Mouse (Mus musculus): ENCODE measurements around the gene Bhlha15. TPM values are rescaled to one million over a fixed set of nuclear protein-coding genes. Genes with fewer than 3 reads are reported as not detected.

Gene Bhlha15
- polyA plus RNA-seq, 1 experiment from 2014 or later = 0.79 TPM

GRCm38 (mm10) chr5:144226220-144226619 lies 36.1 kb downstream of the Bhlha15 start:
- 22% methylated on average over 11 of the region's 11 CpGs for WGBS (ENCODE audit: insufficient replicate concordance)
- Histone ChIP-seq H3K4me3 (ENCODE audit: low read depth, low read length) (no peak overlapping the region), H3K36me3 (ENCODE audit: control insufficient read depth, insufficient read depth, low read length) (no peaks in the 10 kb centered on the region), H3K27ac (ENCODE audit: low read depth, low read length) (no peak overlapping the region), H3K4me2 (no peak overlapping the region), H3K9me3 (replicated peaks; ENCODE audit: control insufficient read depth, low read length) (no peaks in the 10 kb centered on the region), H3K27me3 (ENCODE audit: control insufficient read depth, insufficient read depth, low read length) (no peaks in the 10 kb centered on the region), H3K9ac (ENCODE audit: low read depth, low read length) (no peak overlapping the region), H3K4me1 (ENCODE audit: control insufficient read depth, insufficient read depth, low read length) (peaks cover 5% of the 10 kb centered on the region; the same call in 1 of the 2 replicates)
- no peak for ATAC-seq (replicated peaks; ENCODE audit: insufficient number of reproducible peaks, low FRiP score, low TSS enrichment)

- no peaks in the 10 kb centered on the region for H3K9me3 ChIP-seq (replicated peaks; ENCODE audit: control insufficient read depth, low read length)
- no peaks in the 10 kb centered on the region for H3K4me1 ChIP-seq (ENCODE audit: control insufficient read depth, insufficient read depth, low read length)
- no peak overlapping the region for H3K4me3 ChIP-seq (ENCODE audit: low read depth, low read length)
- H3K9ac ChIP-seq (ENCODE audit: low read depth, low read length) = no peak overlapping the region
- no peak overlapping the region for H3K4me2 ChIP-seq
- no peak for ATAC-seq (replicated peaks; ENCODE audit: insufficient number of reproducible peaks, low FRiP score, low TSS enrichment)
- no peak overlapping the region for H3K27ac ChIP-seq (ENCODE audit: low read depth, low read length)
- no peaks in the 10 kb centered on the region for H3K27me3 ChIP-seq (ENCODE audit: control insufficient read depth, insufficient read depth, low read length)
- 78% methylated on average over 7 of the region's 7 CpGs for WGBS (ENCODE audit: insufficient replicate concordance)
- no peaks in the 10 kb centered on the region for H3K36me3 ChIP-seq (ENCODE audit: control insufficient read depth, insufficient read depth, low read length)
Observed at GRCm38 (mm10) chr5:144230216-144230615, 40.1 kb downstream of the Bhlha15 start.

- no peaks in the 10 kb centered on the region for H3K4me1 ChIP-seq (ENCODE audit: control insufficient read depth, insufficient read depth, low read length)
- WGBS (ENCODE audit: insufficient replicate concordance) = 57% methylated on average over 1 of the region's 1 CpGs
- no peaks in the 10 kb centered on the region for H3K27me3 ChIP-seq (ENCODE audit: control insufficient read depth, insufficient read depth, low read length)
- H3K9ac ChIP-seq (ENCODE audit: low read depth, low read length) = no peak overlapping the region
- no peaks in the 10 kb centered on the region for H3K36me3 ChIP-seq (ENCODE audit: control insufficient read depth, insufficient read depth, low read length)
- ATAC-seq (replicated peaks; ENCODE audit: insufficient number of reproducible peaks, low FRiP score, low TSS enrichment) = no peak
- no peak overlapping the region for H3K4me2 ChIP-seq
- no peak overlapping the region for H3K4me3 ChIP-seq (ENCODE audit: low read depth, low read length)
- no peaks in the 10 kb centered on the region for H3K9me3 ChIP-seq (replicated peaks; ENCODE audit: control insufficient read depth, low read length)
- H3K27ac ChIP-seq (ENCODE audit: low read depth, low read length) = no peak overlapping the region
Observed at GRCm38 (mm10) chr5:144231410-144231809, 41.3 kb downstream of the Bhlha15 start.

GRCm38 (mm10) chr5:144232531-144232930 lies 42.4 kb downstream of the Bhlha15 start:
- Histone ChIP-seq H3K9me3 (replicated peaks; ENCODE audit: control insufficient read depth, low read length) (no peaks in the 10 kb centered on the region), H3K4me3 (ENCODE audit: low read depth, low read length) (no peak overlapping the region), H3K9ac (ENCODE audit: low read depth, low read length) (no peak overlapping the region), H3K27ac (ENCODE audit: low read depth, low read length) (no peak overlapping the region), H3K27me3 (ENCODE audit: control insufficient read depth, insufficient read depth, low read length) (no peaks in the 10 kb centered on the region), H3K4me2 (no peak overlapping the region), H3K36me3 (ENCODE audit: control insufficient read depth, insufficient read depth, low read length) (no peaks in the 10 kb centered on the region), H3K4me1 (ENCODE audit: control insufficient read depth, insufficient read depth, low read length) (no peaks in the 10 kb centered on the region)
- no peak for ATAC-seq (replicated peaks; ENCODE audit: insufficient number of reproducible peaks, low FRiP score, low TSS enrichment)
- WGBS (ENCODE audit: insufficient replicate concordance) = 76% methylated on average over 5 of the region's 5 CpGs

GRCm38 (mm10) chr5:144234222-144234621 lies 44.1 kb downstream of the Bhlha15 start:
- Histone ChIP-seq H3K4me1 (ENCODE audit: control insufficient read depth, insufficient read depth, low read length) (no peaks in the 10 kb centered on the region), H3K9ac (ENCODE audit: low read depth, low read length) (no peak overlapping the region), H3K4me3 (ENCODE audit: low read depth, low read length) (no peak overlapping the region), H3K36me3 (ENCODE audit: control insufficient read depth, insufficient read depth, low read length) (no peaks in the 10 kb centered on the region), H3K9me3 (replicated peaks; ENCODE audit: control insufficient read depth, low read length) (no peaks in the 10 kb centered on the region), H3K4me2 (no peak overlapping the region), H3K27ac (ENCODE audit: low read depth, low read length) (no peak overlapping the region), H3K27me3 (ENCODE audit: control insufficient read depth, insufficient read depth, low read length) (no peaks in the 10 kb centered on the region)
- 52% methylated on average over 6 of the region's 6 CpGs for WGBS (ENCODE audit: insufficient replicate concordance)
- ATAC-seq (replicated peaks; ENCODE audit: insufficient number of reproducible peaks, low FRiP score, low TSS enrichment) = no peak

- no peaks in the 10 kb centered on the region for H3K4me1 ChIP-seq (ENCODE audit: control insufficient read depth, insufficient read depth, low read length)
- no peaks in the 10 kb centered on the region for H3K36me3 ChIP-seq (ENCODE audit: control insufficient read depth, insufficient read depth, low read length)
- no peak overlapping the region for H3K4me2 ChIP-seq
- H3K27me3 ChIP-seq (ENCODE audit: control insufficient read depth, insufficient read depth, low read length) = no peaks in the 10 kb centered on the region
- H3K9ac ChIP-seq (ENCODE audit: low read depth, low read length) = no peak overlapping the region
- no peak overlapping the region for H3K4me3 ChIP-seq (ENCODE audit: low read depth, low read length)
- ATAC-seq (replicated peaks; ENCODE audit: insufficient number of reproducible peaks, low FRiP score, low TSS enrichment) = no peak
- WGBS (ENCODE audit: insufficient replicate concordance) = 81% methylated on average over 7 of the region's 7 CpGs
- no peak overlapping the region for H3K27ac ChIP-seq (ENCODE audit: low read depth, low read length)
- H3K9me3 ChIP-seq (replicated peaks; ENCODE audit: control insufficient read depth, low read length) = no peaks in the 10 kb centered on the region
Observed at GRCm38 (mm10) chr5:144234714-144235113, 44.6 kb downstream of the Bhlha15 start.

- no peak overlapping the region for H3K4me3 ChIP-seq (ENCODE audit: low read depth, low read length)
- H3K36me3 ChIP-seq (ENCODE audit: control insufficient read depth, insufficient read depth, low read length) = no peaks in the 10 kb centered on the region
- no peak for ATAC-seq (replicated peaks; ENCODE audit: insufficient number of reproducible peaks, low FRiP score, low TSS enrichment)
- no peak overlapping the region for H3K27ac ChIP-seq (ENCODE audit: low read depth, low read length)
- no peaks in the 10 kb centered on the region for H3K9me3 ChIP-seq (replicated peaks; ENCODE audit: control insufficient read depth, low read length)
- no peak overlapping the region for H3K9ac ChIP-seq (ENCODE audit: low read depth, low read length)
- no peak overlapping the region for H3K4me2 ChIP-seq
- H3K4me1 ChIP-seq (ENCODE audit: control insufficient read depth, insufficient read depth, low read length) = no peaks in the 10 kb centered on the region
- WGBS (ENCODE audit: insufficient replicate concordance) = 79% methylated on average over 1 of the region's 1 CpGs
- no peaks in the 10 kb centered on the region for H3K27me3 ChIP-seq (ENCODE audit: control insufficient read depth, insufficient read depth, low read length)
Observed at GRCm38 (mm10) chr5:144238969-144239368, 48.9 kb downstream of the Bhlha15 start.

Other genes starting within 250 kb of the Bhlha15 start
- gene Ccz1, start 175.4 kb upstream of the Bhlha15 start, polyA plus RNA-seq (2014; fragmentation: Nextera tagmentation; extraction: Ambion mirVana) = 67.2 and 72.1 TPM in 2 replicates
- not detected in 2 replicates for gene Ocm, start 163.6 kb upstream of the Bhlha15 start, polyA plus RNA-seq (2014; fragmentation: Nextera tagmentation; extraction: Ambion mirVana)
- gene Lmtk2, start 89.8 kb upstream of the Bhlha15 start, polyA plus RNA-seq (2014; fragmentation: Nextera tagmentation; extraction: Ambion mirVana) = 5.1 and 5.2 TPM in 2 replicates
- gene Tecpr1, start 33.3 kb downstream of the Bhlha15 start, polyA plus RNA-seq (2014; fragmentation: Nextera tagmentation; extraction: Ambion mirVana) = 12.1 and 13.2 TPM in 2 replicates
- gene Bri3, start 54.2 kb downstream of the Bhlha15 start, polyA plus RNA-seq (2014; fragmentation: Nextera tagmentation; extraction: Ambion mirVana) = 108 and 110 TPM in 2 replicates
- 7.8 and 8.5 TPM in 2 replicates for gene Baiap2l1, start 167.8 kb downstream of the Bhlha15 start, polyA plus RNA-seq (2014; fragmentation: Nextera tagmentation; extraction: Ambion mirVana)

All from heart, embryonic 11.5 days (tissue).